In the genomic region with DNA sequence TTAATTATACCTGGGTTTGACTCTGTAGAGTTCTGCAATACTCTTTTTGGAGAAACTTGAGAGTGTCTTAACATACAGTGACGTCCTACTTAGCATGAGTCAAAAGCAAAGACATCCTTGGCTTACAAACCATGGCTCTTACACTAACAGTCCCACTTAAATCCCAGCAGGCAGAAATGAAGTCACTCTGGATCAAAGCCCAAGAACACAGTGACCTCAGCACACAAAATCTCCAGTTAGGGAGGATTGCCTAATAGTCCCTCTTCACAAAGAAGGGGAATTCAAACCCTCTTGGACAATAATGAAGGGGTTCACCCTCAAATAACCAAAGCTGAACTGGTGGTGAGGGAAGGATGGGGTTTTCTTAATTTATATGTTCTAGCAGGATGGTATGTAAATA, we compare ENCODE assay signal across 15 mouse cellular contexts. TPM values are rescaled to one million over a fixed set of nuclear protein-coding genes. Genes with fewer than 3 reads are reported as not detected.
A peak's percentile ranks its signal among the peaks of the same experiment; 100 is the strongest.
DNase-seq lines count a peak whose midpoint lies in the region; TF ChIP-seq lines count a peak whose summit lies in the region.
"Had no signal": no experiment of that assay in that cellular context is flagged by ENCODE, and none has a peak within 500 bp of the region (broad histone marks: within the 10 kb centered on the region; RNA-seq: fewer than 3 reads in every experiment).

No protein-coding gene starts in this region.

- H3K36me3 ChIP-seq in C2C12 (ENCODE audit: control insufficient read depth, insufficient read depth): no peaks in the 10 kb centered on the region
- H3K36me3 ChIP-seq: embryonic facial prominence, embryonic 15.5 days; hindbrain, embryonic 10.5 days; midbrain, embryonic 12.5 days; stomach, embryonic 15.5 days had no signal

- H3K27me3 ChIP-seq in C2C12 (ENCODE audit: control insufficient read depth, insufficient read depth, insufficient read length): no peaks in the 10 kb centered on the region
- H3K27me3 ChIP-seq: embryonic facial prominence, embryonic 15.5 days; midbrain, embryonic 12.5 days; stomach, embryonic 15.5 days had no signal

- TF ChIP-seq CTCF in C2C12 (IDR thresholded peaks at IDR 0.05; ENCODE audit: control insufficient read depth, insufficient read depth, insufficient read length): no peak

- peak; percentile 67 to 89 for DNase-seq in adrenal gland, adult (ENCODE audit: inconsistent age in 2 of 2, low spot score in 1 of 2)
- no peak for DNase-seq in adrenal gland, postnatal 25 days
- peak; percentile 32 for DNase-seq in gastrocnemius, postnatal 14 days
- peak; percentile 69 for DNase-seq in heart, postnatal 4 days
- no peak for DNase-seq in layer of hippocampus, adult 9-11 months
- no peak for DNase-seq in layer of hippocampus, postnatal 10 days (ENCODE audit: low spot score in 2 of 2)
- no peak for DNase-seq in right cerebral cortex, postnatal 25 days
- DNase-seq: cerebellum, adult 11-12 months; kidney, postnatal 10 days; liver had no signal

- H3K4me3 ChIP-seq in C2C12 (ENCODE audit: insufficient read depth, poor library complexity, severe bottlenecking): no peak overlapping the region
- H3K4me3 ChIP-seq: embryonic facial prominence, embryonic 15.5 days; hindbrain, embryonic 10.5 days; midbrain, embryonic 12.5 days; stomach, embryonic 15.5 days had no signal

- H3K79me2 ChIP-seq in C2C12 (ENCODE audit: control insufficient read depth, insufficient read depth): no peaks in the 10 kb centered on the region

- intact Hi-C loops in gastrocnemius, postnatal 14 days (cut with DNase I; ENCODE audit: low total_unique reads): no loop called here

- no peak overlapping the region for H3ac ChIP-seq in C2C12 (ENCODE audit: control insufficient read depth, insufficient read length, low read depth)

- H3K79me3 ChIP-seq in C2C12 (ENCODE audit: low read depth): no peaks in the 10 kb centered on the region

TF ChIP-seq in C2C12, 6 proteins besides CTCF, POLR2A, EP300 and RAD21:
- TF ChIP-seq MYOG (IDR thresholded peaks at IDR 0.05; ENCODE audit: control insufficient read depth, extremely low read depth, insufficient read length): no peak
- TF ChIP-seq MAX (IDR thresholded peaks at IDR 0.05): no peak
- no peak for TF ChIP-seq FOSL1 (IDR thresholded peaks at IDR 0.05; ENCODE audit: insufficient read depth, low read length, poor library complexity, severe bottlenecking)
- TF ChIP-seq MYOD1 (IDR thresholded peaks at IDR 0.05; ENCODE audit: control insufficient read depth, insufficient read length, low read depth): no peak
- peak; percentile 95 for TF ChIP-seq CEBPB (IDR thresholded peaks at IDR 0.05; ENCODE audit: low read depth)
- TF ChIP-seq USF1 (IDR thresholded peaks at IDR 0.05; ENCODE audit: low read depth): no peak

RNA-seq across cellular contexts. Expression of gene Fstl1, which starts 48.0 kb away (rescaled TPM):
- total RNA-seq in adrenal gland, postnatal 25 days (2021): 45.8 and 46.1 TPM in 2 replicates
- polyA plus RNA-seq in C2C12 (2012; fragmentation: generic; extraction: Trizol): 153 TPM
- 100 to 1,000 TPM; 209 to 290 TPM for total RNA-seq in gastrocnemius, postnatal 14 days (2021)
- total RNA-seq in heart, postnatal 4 days (2021): 100 to 1,000 TPM; 457 to 460 TPM
- total RNA-seq in layer of hippocampus, postnatal 10 days (2021): 10 to 100 TPM; 74.6 to 75.2 TPM

Comparison
In these comparisons a context has a peak if more than half of its experiments do, and no peak if none do; other contexts are left out.
1. DNase-seq: peak in adrenal gland, adult (2 of 2), gastrocnemius, postnatal 14 days (single experiment) and heart, postnatal 4 days (single experiment); none in adrenal gland, postnatal 25 days (single experiment), layer of hippocampus, adult 9-11 months (single experiment), layer of hippocampus, postnatal 10 days (0 of 2) and right cerebral cortex, postnatal 25 days (single experiment).